Mouse (Mus musculus) kidney, adult 2 months (tissue): ENCODE data around the gene Them7.

Experiments
- CTCF ChIP-seq: fragments of 200-500 bp; conservative IDR thresholded peaks from 2 replicates; pipeline ENCODE4 v1.5.1; 2011; ENCODE audit warnings: low read depth, mild to moderate bottlenecking, control low read depth, low read length, moderate library complexity, mixed read lengths; ENCODE audit not compliant: insufficient read depth, insufficient read length
- POLR2A ChIP-seq: fragments of 200-500 bp; IDR thresholded peaks from one replicate; pipeline ENCODE4 v1.6.1; 2011; ENCODE audit warnings: low read depth, low read length, control low read depth

DNA sequence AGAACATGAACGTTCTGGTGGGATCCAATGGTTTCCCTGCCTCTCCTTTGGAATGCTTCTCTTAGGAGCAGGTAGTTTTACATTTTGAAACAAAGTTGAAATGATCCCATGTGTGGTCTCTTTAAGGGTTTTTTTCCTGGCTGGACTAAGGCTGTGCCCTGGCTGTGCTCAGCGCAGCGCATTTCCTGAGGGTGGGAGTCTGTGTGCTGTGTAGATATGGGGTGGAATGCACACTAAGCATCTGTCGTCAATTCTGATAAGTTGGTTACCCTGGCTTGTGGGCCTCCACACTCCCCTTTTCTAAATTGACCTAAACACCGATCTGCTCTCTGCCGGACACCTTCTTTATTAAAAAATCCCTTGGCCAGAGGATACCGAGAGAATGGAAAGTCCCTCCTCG is 203.3 kb downstream of the Them7 start:
- TF ChIP-seq POLR2A (no peak), CTCF (no peak)
